Mouse (Mus musculus): ENCODE results near the gene Foxp1. TPM values are rescaled to one million over a fixed set of nuclear protein-coding genes. Genes with fewer than 3 reads are reported as not detected.

Gene Foxp1
- polyA plus RNA-seq, 1 experiment, result 162 TPM

DNA sequence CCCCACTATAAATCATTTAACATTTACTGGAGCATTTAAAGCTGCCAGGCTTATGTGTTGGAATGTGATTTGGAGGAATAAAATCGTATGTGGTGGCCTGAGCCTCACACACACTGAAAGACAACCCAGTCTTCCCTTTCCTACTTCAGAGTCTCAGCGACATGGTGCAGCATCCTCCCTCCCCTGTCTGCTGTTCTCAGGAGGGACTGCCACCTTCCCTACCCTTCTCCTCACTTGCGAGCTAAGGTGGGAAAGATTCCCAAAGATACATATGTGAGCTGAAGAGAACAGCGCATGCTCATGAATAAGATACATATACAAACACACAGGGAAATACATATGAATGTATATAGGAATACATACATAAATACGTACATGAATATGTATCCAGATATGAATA lies 189.4 kb downstream of the Foxp1 start:
- Histone ChIP-seq H3K27me3 (ENCODE audit: control insufficient read depth, insufficient read depth, low read length) (no peaks in the 10 kb centered on the region), H3K36me3 (ENCODE audit: control insufficient read depth, insufficient read depth, low read length) (no peaks in the 10 kb centered on the region), H3K4me3 (ENCODE audit: extremely low read depth, insufficient read depth, insufficient read length) (no peak overlapping the region), H3K27ac (ENCODE audit: insufficient read depth, low read length) (peak overlapping the region; percentile 36; the same call in 1 of the 2 replicates), H3K4me1 (ENCODE audit: control insufficient read depth, insufficient read depth, insufficient read length) (peaks cover 31% of the 10 kb centered on the region)
- TF ChIP-seq POLR2A (IDR thresholded peaks at IDR 0.05; ENCODE audit: low read depth, low read length) (no peak), CTCF (IDR thresholded peaks at IDR 0.05; ENCODE audit: extremely low read depth, insufficient read depth, insufficient read length, insufficient replicate concordance) (no peak)
- WGBS, result 85% methylated on average over 5 of the region's 5 CpGs
- no peak for DNase-seq (ENCODE audit: low read depth in 1 of 2, low spot score in 2 of 2)

DNA sequence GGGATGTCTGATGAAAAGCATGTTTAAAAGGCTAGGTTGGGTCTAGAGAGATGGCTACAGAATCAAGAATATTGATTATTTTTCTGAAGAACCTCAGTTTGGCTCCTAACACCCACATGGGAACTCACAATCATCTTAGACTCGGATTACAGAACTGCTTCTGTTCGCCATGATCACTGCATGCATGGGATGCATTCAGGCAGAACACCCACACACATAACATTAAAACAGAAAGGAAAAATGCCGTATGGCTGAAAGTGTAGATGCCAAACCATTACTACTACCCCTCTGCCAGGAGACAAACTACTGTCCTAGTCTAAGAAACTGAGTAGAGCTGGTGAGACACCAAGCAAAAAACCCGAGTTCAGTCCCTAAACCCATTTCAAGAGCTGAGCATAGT lies 192.4 kb downstream of the Foxp1 start:
- Histone ChIP-seq H3K36me3 (ENCODE audit: control insufficient read depth, insufficient read depth, low read length) (no peaks in the 10 kb centered on the region), H3K27me3 (ENCODE audit: control insufficient read depth, insufficient read depth, low read length) (no peaks in the 10 kb centered on the region), H3K27ac (ENCODE audit: insufficient read depth, low read length) (no peak overlapping the region), H3K4me1 (ENCODE audit: control insufficient read depth, insufficient read depth, insufficient read length) (peaks cover 23% of the 10 kb centered on the region), H3K4me3 (ENCODE audit: extremely low read depth, insufficient read depth, insufficient read length) (no peak overlapping the region)
- DNase-seq (ENCODE audit: low read depth in 1 of 2, low spot score in 2 of 2), result no peak
- WGBS, result 49% methylated on average over 4 of the region's 4 CpGs
- TF ChIP-seq CTCF (IDR thresholded peaks at IDR 0.05; ENCODE audit: extremely low read depth, insufficient read depth, insufficient read length, insufficient replicate concordance), result no peak
- no peak for TF ChIP-seq POLR2A (IDR thresholded peaks at IDR 0.05; ENCODE audit: low read depth, low read length)

- H3K4me3 ChIP-seq (ENCODE audit: extremely low read depth, insufficient read depth, insufficient read length), result no peak overlapping the region
- no peaks in the 10 kb centered on the region for H3K36me3 ChIP-seq (ENCODE audit: control insufficient read depth, insufficient read depth, low read length)
- no peak overlapping the region for H3K27ac ChIP-seq (ENCODE audit: insufficient read depth, low read length)
- peaks cover 23% of the 10 kb centered on the region for H3K4me1 ChIP-seq (ENCODE audit: control insufficient read depth, insufficient read depth, insufficient read length)
- H3K27me3 ChIP-seq (ENCODE audit: control insufficient read depth, insufficient read depth, low read length), result no peaks in the 10 kb centered on the region
- 68% methylated on average over 2 of the region's 2 CpGs for WGBS
- TF ChIP-seq POLR2A (IDR thresholded peaks at IDR 0.05; ENCODE audit: low read depth, low read length) (no peak), CTCF (IDR thresholded peaks at IDR 0.05; ENCODE audit: extremely low read depth, insufficient read depth, insufficient read length, insufficient replicate concordance) (no peak)
- DNase-seq (ENCODE audit: low read depth in 1 of 2, low spot score in 2 of 2), result no peak
Observed at GRCm38 (mm10) chr6:99328634-99329033, 193.9 kb downstream of the Foxp1 start.

DNA sequence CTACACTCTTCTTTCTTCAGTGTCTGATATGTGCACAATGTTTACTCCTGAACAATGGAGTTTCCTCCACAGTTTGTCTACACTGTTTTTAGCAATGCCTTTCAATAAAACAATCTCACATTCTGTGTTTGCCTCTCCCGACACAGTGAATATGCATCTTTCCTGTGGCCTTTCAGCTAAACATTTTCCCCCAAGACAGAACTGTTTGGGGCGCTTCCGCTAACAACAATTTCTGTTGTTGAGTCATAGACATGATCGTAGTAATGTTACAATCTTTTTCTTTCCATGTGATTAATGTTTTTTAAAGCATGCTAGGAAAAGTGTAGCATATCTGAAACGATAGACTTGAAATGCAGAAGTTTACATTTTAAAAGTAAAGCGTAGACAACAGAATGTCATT lies 194.4 kb downstream of the Foxp1 start:
- TF ChIP-seq POLR2A (IDR thresholded peaks at IDR 0.05; ENCODE audit: low read depth, low read length) (no peak), CTCF (IDR thresholded peaks at IDR 0.05; ENCODE audit: extremely low read depth, insufficient read depth, insufficient read length, insufficient replicate concordance) (no peak)
- WGBS, result 85% methylated on average over 6 of the region's 6 CpGs
- no peaks in the 10 kb centered on the region for H3K36me3 ChIP-seq (ENCODE audit: control insufficient read depth, insufficient read depth, low read length)

DNA sequence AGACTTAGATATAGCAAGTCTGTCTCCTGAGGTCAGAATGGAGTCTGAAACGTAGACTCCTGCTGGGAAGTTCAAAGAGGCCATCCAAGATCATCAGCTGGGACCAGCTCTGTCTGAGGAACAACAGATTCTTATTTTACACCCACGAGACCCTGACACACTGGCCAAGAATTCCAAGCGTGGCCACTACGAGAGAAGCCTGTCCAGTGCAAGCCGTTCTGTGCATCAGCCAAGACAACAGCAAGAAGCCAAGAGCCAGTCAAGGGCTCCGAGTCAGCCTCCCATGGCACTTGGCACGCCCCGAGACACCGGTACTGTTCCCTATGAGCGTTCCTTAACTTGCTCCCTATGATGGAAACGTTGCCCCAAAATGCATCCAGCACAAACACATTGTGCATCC lies 194.8 kb downstream of the Foxp1 start:
- H3K36me3 ChIP-seq (ENCODE audit: control insufficient read depth, insufficient read depth, low read length), result no peaks in the 10 kb centered on the region
- H3K4me1 ChIP-seq (ENCODE audit: control insufficient read depth, insufficient read depth, insufficient read length), result peaks cover 22% of the 10 kb centered on the region
- no peak for DNase-seq (ENCODE audit: low read depth in 1 of 2, low spot score in 2 of 2)
- 94% methylated on average over 11 of the region's 11 CpGs for WGBS
- no peak overlapping the region for H3K27ac ChIP-seq (ENCODE audit: insufficient read depth, low read length)
- H3K27me3 ChIP-seq (ENCODE audit: control insufficient read depth, insufficient read depth, low read length), result no peaks in the 10 kb centered on the region
- no peak for TF ChIP-seq CTCF (IDR thresholded peaks at IDR 0.05; ENCODE audit: extremely low read depth, insufficient read depth, insufficient read length, insufficient replicate concordance)
- TF ChIP-seq POLR2A (IDR thresholded peaks at IDR 0.05; ENCODE audit: low read depth, low read length), result no peak
- no peak overlapping the region for H3K4me3 ChIP-seq (ENCODE audit: extremely low read depth, insufficient read depth, insufficient read length)

More for the DNA sequence above, 194.4 kb downstream of the Foxp1 start:
- Histone ChIP-seq H3K4me1 (ENCODE audit: control insufficient read depth, insufficient read depth, insufficient read length) (peaks cover 24% of the 10 kb centered on the region), H3K4me3 (ENCODE audit: extremely low read depth, insufficient read depth, insufficient read length) (no peak overlapping the region), H3K27ac (ENCODE audit: insufficient read depth, low read length) (no peak overlapping the region), H3K27me3 (ENCODE audit: control insufficient read depth, insufficient read depth, low read length) (no peaks in the 10 kb centered on the region)
- DNase-seq (ENCODE audit: low read depth in 1 of 2, low spot score in 2 of 2), result no peak

DNA sequence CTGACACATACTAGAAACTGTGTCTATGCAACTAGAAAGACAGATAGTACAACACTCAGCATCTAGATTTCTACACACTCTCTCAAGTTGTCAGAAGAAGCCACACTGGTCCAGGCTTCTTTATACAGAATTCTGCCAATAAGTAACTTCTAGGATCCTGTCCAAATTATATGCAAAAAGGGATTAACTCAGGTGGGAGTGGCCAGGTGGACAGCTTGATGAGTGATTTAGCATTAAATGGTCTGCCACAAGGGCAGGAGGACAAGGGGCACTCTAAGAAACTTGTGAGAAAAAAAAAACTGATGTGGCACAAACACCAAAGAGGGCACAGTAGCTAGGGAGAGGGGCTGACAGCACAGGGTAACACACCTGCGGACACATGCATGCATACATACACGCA lies 196.6 kb downstream of the Foxp1 start:
- H3K36me3 ChIP-seq (ENCODE audit: control insufficient read depth, insufficient read depth, low read length), result no peaks in the 10 kb centered on the region
- 89% methylated on average over 2 of the region's 2 CpGs for WGBS

DNA sequence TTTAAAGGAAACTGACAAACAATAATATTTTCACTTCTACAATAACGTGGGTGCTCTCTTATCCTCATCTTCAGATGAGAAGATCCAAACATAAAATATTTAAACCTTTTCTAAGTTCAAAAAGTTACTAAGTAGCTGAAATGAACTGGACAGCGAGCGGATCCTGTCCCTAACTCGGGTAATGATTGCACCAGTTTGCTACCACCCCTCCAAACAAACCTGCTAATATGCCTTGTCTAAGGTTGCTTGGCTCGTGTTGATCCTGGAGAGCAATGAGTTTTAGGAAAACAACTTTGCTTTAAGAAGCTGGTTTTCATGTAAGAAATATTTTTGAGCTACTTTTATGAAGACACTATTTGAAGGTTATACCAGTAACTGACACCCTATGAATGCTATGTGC lies 197.1 kb downstream of the Foxp1 start:
- H3K36me3 ChIP-seq (ENCODE audit: control insufficient read depth, insufficient read depth, low read length), result no peaks in the 10 kb centered on the region
- 83% methylated on average over 5 of the region's 5 CpGs for WGBS
- no peak overlapping the region for H3K4me3 ChIP-seq (ENCODE audit: extremely low read depth, insufficient read depth, insufficient read length)
- no peak for TF ChIP-seq POLR2A (IDR thresholded peaks at IDR 0.05; ENCODE audit: low read depth, low read length)
- no peak for DNase-seq (ENCODE audit: low read depth in 1 of 2, low spot score in 2 of 2)
- peaks cover 12% of the 10 kb centered on the region for H3K4me1 ChIP-seq (ENCODE audit: control insufficient read depth, insufficient read depth, insufficient read length)
- no peak overlapping the region for H3K27ac ChIP-seq (ENCODE audit: insufficient read depth, low read length)
- H3K27me3 ChIP-seq (ENCODE audit: control insufficient read depth, insufficient read depth, low read length), result no peaks in the 10 kb centered on the region

More for the DNA sequence above, 196.6 kb downstream of the Foxp1 start:
- Histone ChIP-seq H3K4me1 (ENCODE audit: control insufficient read depth, insufficient read depth, insufficient read length) (peaks cover 16% of the 10 kb centered on the region), H3K27ac (ENCODE audit: insufficient read depth, low read length) (no peak overlapping the region), H3K27me3 (ENCODE audit: control insufficient read depth, insufficient read depth, low read length) (no peaks in the 10 kb centered on the region), H3K4me3 (ENCODE audit: extremely low read depth, insufficient read depth, insufficient read length) (no peak overlapping the region)
- no peak for TF ChIP-seq POLR2A (IDR thresholded peaks at IDR 0.05; ENCODE audit: low read depth, low read length)
- TF ChIP-seq CTCF (IDR thresholded peaks at IDR 0.05; ENCODE audit: extremely low read depth, insufficient read depth, insufficient read length, insufficient replicate concordance), result no peak
- DNase-seq (ENCODE audit: low read depth in 1 of 2, low spot score in 2 of 2), result no peak
